In genomic region chr16:64830291-64830690, GRCm38 (mm10) we compare ENCODE assay signal across 23 mouse cellular contexts. TPM values are rescaled to one million over a fixed set of nuclear protein-coding genes. Genes with fewer than 3 reads are reported as not detected.
DNase-seq lines count a peak whose midpoint lies in the region; ATAC-seq lines count a peak whose summit lies in the region.
"Had no signal": no experiment of that assay in that cellular context is flagged by ENCODE, and none has a peak within 500 bp of the region (broad histone marks: within the 10 kb centered on the region; RNA-seq: fewer than 3 reads in every experiment).

No protein-coding gene starts in this region.

- H3K27me3 ChIP-seq in lung, embryonic 16.5 days (ENCODE audit: control insufficient read depth, insufficient read depth, low read depth, low read length), result no peaks in the 10 kb centered on the region
- no peaks in the 10 kb centered on the region for H3K27me3 ChIP-seq in midbrain, embryonic 11.5 days (ENCODE audit: control insufficient read depth, insufficient read depth, low read length)
- H3K27me3 ChIP-seq in midbrain, embryonic 16.5 days (ENCODE audit: control insufficient read depth, insufficient read depth, low read depth, low read length), result no peaks in the 10 kb centered on the region
- no peaks in the 10 kb centered on the region for H3K27me3 ChIP-seq in heart, embryonic 11.5 days (ENCODE audit: control insufficient read depth, insufficient read depth, low read length)
- H3K27me3 ChIP-seq: forebrain, embryonic 13.5 days; hindbrain, embryonic 12.5 days had no signal

- H3K36me3 ChIP-seq in lung, embryonic 16.5 days (ENCODE audit: control insufficient read depth, insufficient read depth, low read length), result no peaks in the 10 kb centered on the region
- H3K36me3 ChIP-seq in midbrain, embryonic 11.5 days (ENCODE audit: control insufficient read depth, insufficient read depth, low read length), result no peaks in the 10 kb centered on the region
- H3K36me3 ChIP-seq in midbrain, embryonic 16.5 days (ENCODE audit: control insufficient read depth, insufficient read depth, low read length), result no peaks in the 10 kb centered on the region; the same call in 1 of the 2 replicates
- H3K36me3 ChIP-seq in heart, embryonic 11.5 days (ENCODE audit: control insufficient read depth, insufficient read depth, low read length), result no peaks in the 10 kb centered on the region; the same call in 1 of the 2 replicates

- no peak overlapping the region for H3K9ac ChIP-seq in lung, embryonic 16.5 days (ENCODE audit: low read length)
- H3K9ac ChIP-seq in midbrain, embryonic 11.5 days (ENCODE audit: low read length), result no peak overlapping the region
- no peak overlapping the region for H3K9ac ChIP-seq in midbrain, embryonic 16.5 days (ENCODE audit: low read depth, low read length)
- H3K9ac ChIP-seq in heart, embryonic 11.5 days (ENCODE audit: low read depth, low read length), result no peak overlapping the region
- H3K9ac ChIP-seq: forebrain, embryonic 13.5 days; hindbrain, embryonic 12.5 days had no signal

- H3K27ac ChIP-seq in lung, embryonic 16.5 days (ENCODE audit: low read length), result no peak overlapping the region
- H3K27ac ChIP-seq in midbrain, embryonic 11.5 days (ENCODE audit: low read depth, low read length), result no peak overlapping the region
- H3K27ac ChIP-seq in midbrain, embryonic 16.5 days (ENCODE audit: low read length), result no peak overlapping the region
- H3K27ac ChIP-seq in heart, embryonic 11.5 days (ENCODE audit: low read depth, low read length), result no peak overlapping the region
- H3K27ac ChIP-seq: forebrain, embryonic 10.5 days; forebrain, embryonic 13.5 days; heart, adult 2 months; heart, embryonic 10.5 days; hindbrain, embryonic 12.5 days had no signal

- DNase-seq in lung, postnatal 14 days, result no peak
- peak; percentile 57 for DNase-seq in midbrain, embryonic 11.5 days (ENCODE audit: low spot score, missing footprints)
- DNase-seq in lung, postnatal 36 days, result peak; percentile 33
- no peak for DNase-seq in spleen, postnatal 4 days (ENCODE audit: low spot score in 2 of 2)
- DNase-seq: adrenal gland, adult 2 months; adrenal gland, postnatal 14 days; cerebellum, adult 11-12 months; cerebellum, adult 8-10 months; cerebellum, postnatal 10 days; cerebellum, postnatal 36 days; gastrocnemius, postnatal 10 days; gastrocnemius, postnatal 36 days; heart, adult 2 months had no signal

- 70% methylated on average over 15 of the region's 15 CpGs for WGBS in lung, embryonic 16.5 days
- 95% methylated on average over 15 of the region's 15 CpGs for WGBS in midbrain, embryonic 11.5 days
- WGBS in midbrain, embryonic 16.5 days, result 96% methylated on average over 15 of the region's 15 CpGs
- WGBS in heart, embryonic 11.5 days (ENCODE audit: insufficient replicate concordance), result 65% methylated on average over 15 of the region's 15 CpGs

- H3K4me3 ChIP-seq in lung, embryonic 16.5 days (ENCODE audit: low read length), result no peak overlapping the region
- no peak overlapping the region for H3K4me3 ChIP-seq in midbrain, embryonic 11.5 days (ENCODE audit: low read depth, low read length)
- no peak overlapping the region for H3K4me3 ChIP-seq in midbrain, embryonic 16.5 days (ENCODE audit: low read depth, low read length)
- H3K4me3 ChIP-seq in heart, embryonic 11.5 days (ENCODE audit: low read depth, low read length), result no peak overlapping the region
- H3K4me3 ChIP-seq: forebrain, embryonic 10.5 days; forebrain, embryonic 13.5 days; heart, adult 2 months; heart, embryonic 10.5 days; hindbrain, embryonic 12.5 days had no signal

- no peaks in the 10 kb centered on the region for H3K9me3 ChIP-seq in lung, embryonic 16.5 days (ENCODE audit: control insufficient read depth, low read length)
- no peaks in the 10 kb centered on the region for H3K9me3 ChIP-seq in midbrain, embryonic 11.5 days (ENCODE audit: control insufficient read depth, low read length)
- H3K9me3 ChIP-seq in midbrain, embryonic 16.5 days (replicated peaks; ENCODE audit: control insufficient read depth, low read length, poor library complexity, severe bottlenecking), result no peaks in the 10 kb centered on the region
- no peaks in the 10 kb centered on the region for H3K9me3 ChIP-seq in heart, embryonic 11.5 days (replicated peaks; ENCODE audit: control insufficient read depth, low read length)
- H3K9me3 ChIP-seq: forebrain, embryonic 10.5 days; forebrain, embryonic 13.5 days; heart, embryonic 10.5 days; hindbrain, embryonic 12.5 days had no signal

- 0 out of 2 replicates have a peak, but pooled peaks have one; percentile 36 for ATAC-seq in lung, embryonic 16.5 days (ENCODE audit: low read depth)
- no peak for ATAC-seq in midbrain, embryonic 11.5 days (ENCODE audit: low FRiP score)
- no peak for ATAC-seq in midbrain, embryonic 16.5 days
- peak; percentile 96 for ATAC-seq in megakaryocyte-erythroid progenitor cell, adult 5-6 weeks (replicated peaks; ENCODE audit: low FRiP score, low TSS enrichment, poor library complexity, severe bottlenecking)
- ATAC-seq in heart, embryonic 11.5 days (replicated peaks; ENCODE audit: insufficient number of reproducible peaks, low FRiP score, low TSS enrichment), result no peak
- ATAC-seq: CD4-positive, CD25-positive, alpha-beta regulatory T cell, adult 4 months; forebrain, embryonic 13.5 days; forebrain, embryonic 16.5 days had no signal

- H3K4me2 ChIP-seq in lung, embryonic 16.5 days (ENCODE audit: low read depth, low read length), result no peak overlapping the region
- no peak overlapping the region for H3K4me2 ChIP-seq in midbrain, embryonic 11.5 days
- H3K4me2 ChIP-seq in midbrain, embryonic 16.5 days (ENCODE audit: low read length), result no peak overlapping the region
- H3K4me2 ChIP-seq in heart, embryonic 11.5 days, result no peak overlapping the region
- H3K4me2 ChIP-seq: forebrain, embryonic 13.5 days; hindbrain, embryonic 12.5 days had no signal

- H3K4me1 ChIP-seq in lung, embryonic 16.5 days (replicated peaks; ENCODE audit: control insufficient read depth, insufficient read depth, low read length), result no peaks in the 10 kb centered on the region
- no peaks in the 10 kb centered on the region for H3K4me1 ChIP-seq in midbrain, embryonic 11.5 days (ENCODE audit: control insufficient read depth, insufficient read depth, low read length)
- H3K4me1 ChIP-seq in midbrain, embryonic 16.5 days (ENCODE audit: control insufficient read depth, insufficient read depth, low read length), result no peaks in the 10 kb centered on the region
- no peaks in the 10 kb centered on the region for H3K4me1 ChIP-seq in heart, embryonic 11.5 days (ENCODE audit: control insufficient read depth, insufficient read depth, low read length)
- H3K4me1 ChIP-seq: forebrain, embryonic 10.5 days; forebrain, embryonic 13.5 days; heart, embryonic 10.5 days; hindbrain, embryonic 12.5 days had no signal

RNA-seq across cellular contexts. Expression of gene Zfp654, which starts 21.2 kb away (rescaled TPM):
- 5.9 and 7.0 TPM in 2 replicates for polyA plus RNA-seq in lung, embryonic 16.5 days (2015; fragmentation: Nextera tagmentation; extraction: Ambion mirVana)
- 8.1 and 8.5 TPM in 2 replicates for polyA plus RNA-seq in midbrain, embryonic 11.5 days (2014; fragmentation: Nextera tagmentation; extraction: Ambion mirVana)
- 5.9 and 6.1 TPM in 2 replicates for polyA plus RNA-seq in midbrain, embryonic 16.5 days (2015; fragmentation: Nextera tagmentation; extraction: Ambion mirVana)
- total RNA-seq in megakaryocyte-erythroid progenitor cell, adult 5-6 weeks (2014; fragmentation: Nextera tagmentation), result 15.7 and 20.7 TPM in 2 replicates
- 18.2 and 25.3 TPM in 2 replicates for total RNA-seq in megakaryocyte-erythroid progenitor cell, adult 5-6 weeks (2017)
- polyA plus RNA-seq in heart, embryonic 11.5 days (2014; fragmentation: Nextera tagmentation; extraction: Ambion mirVana), result 6.9 and 9.3 TPM in 2 replicates

RNA-seq across cellular contexts. Expression of gene Cggbp1, which starts 21.5 kb away (rescaled TPM):
- polyA plus RNA-seq in lung, embryonic 16.5 days (2015; fragmentation: Nextera tagmentation; extraction: Ambion mirVana), result 87.9 and 92.0 TPM in 2 replicates
- 124 and 143 TPM in 2 replicates for polyA plus RNA-seq in midbrain, embryonic 11.5 days (2014; fragmentation: Nextera tagmentation; extraction: Ambion mirVana)
- polyA plus RNA-seq in midbrain, embryonic 16.5 days (2015; fragmentation: Nextera tagmentation; extraction: Ambion mirVana), result 73.4 and 82.7 TPM in 2 replicates
- 43.1 and 49.6 TPM in 2 replicates for total RNA-seq in megakaryocyte-erythroid progenitor cell, adult 5-6 weeks (2014; fragmentation: Nextera tagmentation)
- 56.0 and 66.2 TPM in 2 replicates for total RNA-seq in megakaryocyte-erythroid progenitor cell, adult 5-6 weeks (2017)
- 70.1 and 87.0 TPM in 2 replicates for polyA plus RNA-seq in heart, embryonic 11.5 days (2014; fragmentation: Nextera tagmentation; extraction: Ambion mirVana)

RNA-seq across cellular contexts. Expression of gene 4930453N24Rik, which starts 59.3 kb away (rescaled TPM):
- polyA plus RNA-seq in lung, embryonic 16.5 days (2015; fragmentation: Nextera tagmentation; extraction: Ambion mirVana), result 21.3 and 21.8 TPM in 2 replicates
- polyA plus RNA-seq in midbrain, embryonic 11.5 days (2014; fragmentation: Nextera tagmentation; extraction: Ambion mirVana), result 33.0 and 33.3 TPM in 2 replicates
- 18.6 TPM in 2 replicates for polyA plus RNA-seq in midbrain, embryonic 16.5 days (2015; fragmentation: Nextera tagmentation; extraction: Ambion mirVana)
- total RNA-seq in megakaryocyte-erythroid progenitor cell, adult 5-6 weeks (2014; fragmentation: Nextera tagmentation), result 46.7 and 55.1 TPM in 2 replicates
- total RNA-seq in megakaryocyte-erythroid progenitor cell, adult 5-6 weeks (2017), result 34.0 and 37.4 TPM in 2 replicates
- polyA plus RNA-seq in heart, embryonic 11.5 days (2014; fragmentation: Nextera tagmentation; extraction: Ambion mirVana), result 21.4 and 22.3 TPM in 2 replicates

Comparison
In these comparisons a context has a peak if more than half of its experiments do, and no peak if none do; other contexts are left out.
1. DNase-seq: peak in midbrain, embryonic 11.5 days (single experiment) and lung, postnatal 36 days (single experiment); none in lung, postnatal 14 days (single experiment) and spleen, postnatal 4 days (0 of 2).
2. ATAC-seq: peak in lung, embryonic 16.5 days (single experiment) and megakaryocyte-erythroid progenitor cell, adult 5-6 weeks (single experiment); none in midbrain, embryonic 11.5 days (single experiment), midbrain, embryonic 16.5 days (single experiment) and heart, embryonic 11.5 days (single experiment).